Mouse (Mus musculus): ENCODE measurements around the gene 4930590J08Rik. TPM values are rescaled to one million over a fixed set of nuclear protein-coding genes. Genes with fewer than 3 reads are reported as not detected.

Gene 4930590J08Rik
- polyA plus RNA-seq, 1 experiment from 2014 or later, result 0.98 TPM

- no peaks in the 10 kb centered on the region for H3K9me3 ChIP-seq (ENCODE audit: control insufficient read depth, low read length)
- no peaks in the 10 kb centered on the region for H3K36me3 ChIP-seq (ENCODE audit: control insufficient read depth, insufficient read depth)
- H3K4me1 ChIP-seq (replicated peaks; ENCODE audit: control insufficient read depth, insufficient read depth, low read length), result peaks cover 16% of the 10 kb centered on the region
- peak within 1 kb of the TSS; percentile 96 for H3K4me2 ChIP-seq (ENCODE audit: low read length)
- peak within 1 kb of the TSS; percentile 60 for H3K4me3 ChIP-seq (replicated peaks; ENCODE audit: low read length)
- H3K27me3 ChIP-seq (replicated peaks; ENCODE audit: control insufficient read depth, insufficient read depth, low read length), result peaks cover 11% of the 10 kb centered on the region
- peak; percentile 76 for ATAC-seq
- peak within 1 kb of the TSS; percentile 65 for H3K9ac ChIP-seq (replicated peaks; ENCODE audit: low read depth, low read length)
- WGBS, result 4% methylated on average over 36 of the region's 62 CpGs
- H3K27ac ChIP-seq (ENCODE audit: low read length), result no peak within 1 kb of the TSS
Observed at GRCm38 (mm10) chr6:91978371-91979300, 76.0 kb downstream of the 4930590J08Rik start, which contains the start of gene Fgd5. Gene Fgd5 (plus strand): TSS chr6:91978878.

GRCm38 (mm10) chr6:91979301-91979996 lies 76.8 kb downstream of the 4930590J08Rik start:
- Histone ChIP-seq H3K4me1 (replicated peaks; ENCODE audit: control insufficient read depth, insufficient read depth, low read length) (peaks cover 16% of the 10 kb centered on the region), H3K4me2 (ENCODE audit: low read length) (peak overlapping the region; percentile 96), H3K4me3 (replicated peaks; ENCODE audit: low read length) (peak overlapping the region; percentile 60), H3K27me3 (replicated peaks; ENCODE audit: control insufficient read depth, insufficient read depth, low read length) (peaks cover 11% of the 10 kb centered on the region), H3K27ac (ENCODE audit: low read length) (no peak overlapping the region), H3K9me3 (ENCODE audit: control insufficient read depth, low read length) (no peaks in the 10 kb centered on the region), H3K9ac (replicated peaks; ENCODE audit: low read depth, low read length) (peak overlapping the region; percentile 65), H3K36me3 (ENCODE audit: control insufficient read depth, insufficient read depth) (no peaks in the 10 kb centered on the region)
- ATAC-seq, result peak; percentile 30
- WGBS, result 11% methylated on average over 23 of the region's 23 CpGs

GRCm38 (mm10) chr6:91980011-91980410 lies 77.4 kb downstream of the 4930590J08Rik start:
- no peaks in the 10 kb centered on the region for H3K9me3 ChIP-seq (ENCODE audit: control insufficient read depth, low read length)
- H3K27ac ChIP-seq (ENCODE audit: low read length), result no peak overlapping the region
- WGBS, result 69% methylated on average over 3 of the region's 3 CpGs
- peaks cover 16% of the 10 kb centered on the region for H3K4me1 ChIP-seq (replicated peaks; ENCODE audit: control insufficient read depth, insufficient read depth, low read length)
- peaks cover 11% of the 10 kb centered on the region for H3K27me3 ChIP-seq (replicated peaks; ENCODE audit: control insufficient read depth, insufficient read depth, low read length)
- H3K4me2 ChIP-seq (ENCODE audit: low read length), result 0 out of 2 replicates have a peak overlapping the region, but pooled peaks have one; percentile 6
- ATAC-seq, result no peak
- H3K9ac ChIP-seq (replicated peaks; ENCODE audit: low read depth, low read length), result no peak overlapping the region
- H3K36me3 ChIP-seq (ENCODE audit: control insufficient read depth, insufficient read depth), result no peaks in the 10 kb centered on the region
- H3K4me3 ChIP-seq (replicated peaks; ENCODE audit: low read length), result peak overlapping the region; percentile 60; the same call in 1 of the 2 replicates

GRCm38 (mm10) chr6:91990101-91990500 lies 87.5 kb downstream of the 4930590J08Rik start:
- no peaks in the 10 kb centered on the region for H3K9me3 ChIP-seq (ENCODE audit: control insufficient read depth, low read length)
- no peaks in the 10 kb centered on the region for H3K4me1 ChIP-seq (replicated peaks; ENCODE audit: control insufficient read depth, insufficient read depth, low read length)
- H3K4me2 ChIP-seq (ENCODE audit: low read length), result no peak overlapping the region
- H3K9ac ChIP-seq (replicated peaks; ENCODE audit: low read depth, low read length), result no peak overlapping the region
- H3K4me3 ChIP-seq (replicated peaks; ENCODE audit: low read length), result no peak overlapping the region
- H3K36me3 ChIP-seq (ENCODE audit: control insufficient read depth, insufficient read depth), result no peaks in the 10 kb centered on the region
- no peaks in the 10 kb centered on the region for H3K27me3 ChIP-seq (replicated peaks; ENCODE audit: control insufficient read depth, insufficient read depth, low read length)
- 85% methylated on average over 8 of the region's 8 CpGs for WGBS
- ATAC-seq, result no peak
- H3K27ac ChIP-seq (ENCODE audit: low read length), result no peak overlapping the region

- no peaks in the 10 kb centered on the region for H3K9me3 ChIP-seq (ENCODE audit: control insufficient read depth, low read length)
- ATAC-seq, result no peak
- 78% methylated on average over 2 of the region's 2 CpGs for WGBS
Observed at GRCm38 (mm10) chr6:91992823-91993222, 90.2 kb downstream of the 4930590J08Rik start.

GRCm38 (mm10) chr6:91993795-91994505 lies 91.3 kb downstream of the 4930590J08Rik start:
- H3K9me3 ChIP-seq (ENCODE audit: control insufficient read depth, low read length), result no peaks in the 10 kb centered on the region
- H3K4me1 ChIP-seq (replicated peaks; ENCODE audit: control insufficient read depth, insufficient read depth, low read length), result no peaks in the 10 kb centered on the region
- no peak overlapping the region for H3K4me3 ChIP-seq (replicated peaks; ENCODE audit: low read length)
- WGBS, result 80% methylated on average over 8 of the region's 8 CpGs
- H3K4me2 ChIP-seq (ENCODE audit: low read length), result no peak overlapping the region
- H3K9ac ChIP-seq (replicated peaks; ENCODE audit: low read depth, low read length), result no peak overlapping the region
- H3K36me3 ChIP-seq (ENCODE audit: control insufficient read depth, insufficient read depth), result no peaks in the 10 kb centered on the region
- ATAC-seq, result no peak
- H3K27ac ChIP-seq (ENCODE audit: low read length), result no peak overlapping the region
- H3K27me3 ChIP-seq (replicated peaks; ENCODE audit: control insufficient read depth, insufficient read depth, low read length), result no peaks in the 10 kb centered on the region

More at GRCm38 (mm10) chr6:91992823-91993222, 90.2 kb downstream of the 4930590J08Rik start:
- H3K9ac ChIP-seq (replicated peaks; ENCODE audit: low read depth, low read length), result no peak overlapping the region
- no peaks in the 10 kb centered on the region for H3K4me1 ChIP-seq (replicated peaks; ENCODE audit: control insufficient read depth, insufficient read depth, low read length)
- H3K4me3 ChIP-seq (replicated peaks; ENCODE audit: low read length), result no peak overlapping the region
- no peak overlapping the region for H3K4me2 ChIP-seq (ENCODE audit: low read length)
- H3K27me3 ChIP-seq (replicated peaks; ENCODE audit: control insufficient read depth, insufficient read depth, low read length), result no peaks in the 10 kb centered on the region
- H3K36me3 ChIP-seq (ENCODE audit: control insufficient read depth, insufficient read depth), result no peaks in the 10 kb centered on the region
- no peak overlapping the region for H3K27ac ChIP-seq (ENCODE audit: low read length)

- H3K4me2 ChIP-seq (ENCODE audit: low read length), result no peak overlapping the region
- no peak overlapping the region for H3K9ac ChIP-seq (replicated peaks; ENCODE audit: low read depth, low read length)
- no peaks in the 10 kb centered on the region for H3K4me1 ChIP-seq (replicated peaks; ENCODE audit: control insufficient read depth, insufficient read depth, low read length)
- no peak overlapping the region for H3K4me3 ChIP-seq (replicated peaks; ENCODE audit: low read length)
- H3K36me3 ChIP-seq (ENCODE audit: control insufficient read depth, insufficient read depth), result no peaks in the 10 kb centered on the region
- no peaks in the 10 kb centered on the region for H3K9me3 ChIP-seq (ENCODE audit: control insufficient read depth, low read length)
- no peaks in the 10 kb centered on the region for H3K27me3 ChIP-seq (replicated peaks; ENCODE audit: control insufficient read depth, insufficient read depth, low read length)
- ATAC-seq, result no peak
- 0 out of 2 replicates have a peak overlapping the region, but pooled peaks have one; percentile 2 for H3K27ac ChIP-seq (ENCODE audit: low read length)
- WGBS, result 49% methylated on average over 8 of the region's 8 CpGs
Observed at GRCm38 (mm10) chr6:91996072-91996471, 93.5 kb downstream of the 4930590J08Rik start.

All from forebrain, embryonic 16.5 days (tissue).